Mouse (Mus musculus) small intestine, adult 2 months (tissue): ENCODE measurements at regions not wholly inside any gene's neighbourhood (a gene's known extent, or its start where the extent isn't known, plus 50 kb on each side); places are given as distances from the start of the nearest gene placed in this dataset.

Source experiments
- CTCF ChIP-seq: fragments of 200-500 bp; IDR thresholded peaks from 2 replicates; pipeline ENCODE4 v1.5.1; 2012; ENCODE audit warnings: low read depth, mild to moderate bottlenecking, control low read depth, inconsistent platforms, low read length, moderate library complexity, mixed read lengths; ENCODE audit not compliant: insufficient replicate concordance, insufficient read length; ENCODE audit errors: extremely low read depth
- POLR2A ChIP-seq: fragments of 200-500 bp; IDR thresholded peaks from 2 replicates; pipeline ENCODE4 v1.6.1; 2012; ENCODE audit warnings: low read depth, mild to moderate bottlenecking, control low read depth, inconsistent platforms, low read length, moderate library complexity

- no peak for TF ChIP-seq POLR2A
- no peak for TF ChIP-seq CTCF
These were observed 383.0 kb upstream of the Slc7a11 start for GRCm38 (mm10) chr3:50826424-50826819.
